Mouse (Mus musculus): Measurements from ENCODE around the gene Steap4.
"Not testable (repeated sequence)": the region's sequence is repeated elsewhere in the genome, so short reads cannot be mapped to it uniquely, and the experiment has no call there.

The Steap4 gene

DNA sequence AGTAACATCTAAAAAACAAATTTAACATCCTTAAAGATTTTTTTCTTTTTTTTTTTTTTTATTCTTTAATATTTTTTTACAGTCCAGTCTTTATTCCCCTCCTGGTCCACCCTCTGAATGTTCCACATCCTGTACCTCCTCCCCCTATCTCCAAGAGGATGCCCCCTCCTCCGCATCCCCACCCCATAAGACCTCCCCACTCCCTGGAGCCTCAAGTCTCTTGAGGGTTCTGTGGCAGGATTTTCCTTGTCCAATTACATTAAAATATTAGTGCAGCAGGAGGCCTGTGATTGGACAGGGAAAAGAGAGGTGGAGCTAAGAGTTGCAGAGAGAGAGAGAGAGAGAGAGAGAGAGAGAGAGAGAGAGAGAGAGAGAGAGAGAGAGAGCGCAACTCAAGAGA lies 31.4 kb downstream of the Steap4 start:
- not testable (repeated sequence) for DNase-seq

DNA sequence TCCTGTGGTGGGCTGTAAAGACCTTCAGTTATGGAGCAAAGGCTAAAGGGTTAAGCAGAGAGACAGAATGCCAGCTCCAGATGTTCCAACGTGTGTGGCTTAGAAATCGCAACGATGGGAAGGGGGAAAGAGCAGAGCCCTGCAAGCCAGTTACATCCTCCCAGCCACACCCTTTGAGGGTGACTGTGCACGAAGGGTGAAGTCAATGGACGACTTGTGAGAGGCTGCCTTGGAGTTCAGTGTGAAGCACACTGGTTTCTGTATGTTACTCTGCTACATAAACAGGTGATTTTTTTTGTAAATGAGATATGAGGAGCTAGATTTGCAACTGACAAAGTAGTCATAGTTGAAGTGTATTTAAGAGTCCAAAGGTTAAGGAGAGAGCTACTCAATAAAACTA lies 33.5 kb downstream of the Steap4 start:
- no peak for DNase-seq

DNA sequence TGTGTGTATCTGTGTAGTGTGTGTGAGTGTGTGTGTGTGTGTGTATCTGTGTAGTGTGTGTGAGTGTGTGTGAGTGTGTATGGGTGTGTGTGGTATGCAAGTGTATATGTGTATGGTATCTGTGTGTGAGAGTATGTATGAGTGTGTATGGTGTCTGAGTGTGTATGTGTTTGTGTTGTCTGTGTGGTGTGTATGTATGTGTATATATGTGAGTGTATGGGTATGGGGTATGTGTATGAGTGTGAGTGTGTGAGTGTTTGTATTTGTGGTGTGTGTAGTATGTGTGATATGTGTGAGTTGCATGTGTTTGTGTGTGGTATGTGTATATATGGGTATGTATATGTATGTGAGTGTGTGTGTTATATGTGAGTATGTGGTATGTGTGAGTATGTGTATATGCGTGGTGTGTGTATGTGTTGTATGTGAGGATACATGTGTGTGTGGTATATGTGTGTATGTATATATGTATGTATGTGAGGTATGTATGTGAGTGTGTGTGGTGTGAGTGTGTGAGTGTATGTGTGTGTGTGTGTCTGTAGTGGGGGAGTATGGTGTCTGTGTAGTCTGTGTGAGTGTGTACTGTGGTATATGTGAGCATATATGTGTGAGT lies 35.1 kb downstream of the Steap4 start:
- DNase-seq = no peak

DNA sequence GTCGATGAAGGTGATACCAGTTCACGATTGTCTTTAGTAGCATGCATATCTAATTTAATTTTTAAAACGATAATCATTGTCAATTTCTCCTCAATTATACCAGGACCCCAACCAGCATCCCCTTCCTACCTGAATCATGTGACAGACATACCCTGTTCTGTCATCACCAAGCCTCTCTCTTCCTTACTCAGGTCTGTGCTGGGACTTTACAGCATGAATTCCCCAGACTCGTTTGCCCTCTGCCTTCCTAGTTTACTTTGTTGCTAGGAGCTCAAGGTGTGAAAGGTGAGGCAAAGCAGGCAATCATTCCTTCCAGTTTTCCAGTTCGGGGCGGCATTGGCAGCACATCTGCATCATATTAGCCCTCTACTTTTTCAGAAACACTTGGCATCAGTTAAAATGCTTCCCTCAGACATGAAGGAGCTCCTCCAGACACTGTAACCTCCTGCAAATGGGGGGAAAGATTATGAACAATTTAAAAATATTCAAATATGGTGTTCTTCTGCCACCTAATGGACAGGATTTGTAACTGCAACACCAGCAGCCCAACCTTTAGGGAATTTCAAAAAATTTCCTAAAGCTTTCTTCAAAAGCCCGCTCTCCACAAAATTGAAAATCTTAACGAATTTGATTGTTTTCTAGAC lies 36.3 kb downstream of the Steap4 start:
- no peak for DNase-seq

DNA sequence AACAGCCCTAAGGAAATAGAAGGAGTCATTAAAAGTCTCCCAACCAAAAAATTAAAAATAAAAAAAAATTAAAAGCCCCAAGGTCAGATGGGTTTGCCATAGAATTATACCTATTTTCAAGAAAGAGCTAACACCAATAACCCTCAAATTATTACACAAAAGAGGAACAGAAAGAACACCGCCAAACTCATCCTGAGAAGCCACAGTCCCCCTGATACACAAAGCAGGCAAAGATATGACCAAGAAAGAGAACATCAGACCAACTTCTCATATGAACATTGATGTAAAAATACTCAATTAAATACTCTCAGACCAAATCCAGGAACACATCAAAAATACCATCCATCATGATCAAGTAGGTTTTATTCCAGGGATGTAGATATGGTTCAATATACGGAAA lies 36.8 kb downstream of the Steap4 start:
- DNase-seq = no peak

DNA sequence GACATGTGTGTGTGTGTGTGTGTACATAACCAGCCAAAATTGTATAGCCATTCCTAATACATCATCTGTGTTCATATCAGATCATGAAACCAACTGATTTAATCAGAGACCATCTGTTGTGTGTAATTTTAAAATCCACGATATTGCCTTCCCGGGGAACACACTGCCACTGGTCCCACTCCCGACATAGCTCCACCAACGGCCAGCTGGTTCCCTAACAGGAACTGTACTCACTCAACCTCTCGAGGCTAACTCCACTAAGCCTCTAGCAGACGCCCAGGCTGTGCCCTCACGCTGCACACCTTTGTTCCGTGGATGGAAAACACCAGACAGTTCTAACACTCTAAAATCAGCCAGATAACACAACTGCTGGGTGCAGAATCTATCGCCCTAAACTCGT lies 40.2 kb downstream of the Steap4 start:
- DNase-seq = no peak

DNA sequence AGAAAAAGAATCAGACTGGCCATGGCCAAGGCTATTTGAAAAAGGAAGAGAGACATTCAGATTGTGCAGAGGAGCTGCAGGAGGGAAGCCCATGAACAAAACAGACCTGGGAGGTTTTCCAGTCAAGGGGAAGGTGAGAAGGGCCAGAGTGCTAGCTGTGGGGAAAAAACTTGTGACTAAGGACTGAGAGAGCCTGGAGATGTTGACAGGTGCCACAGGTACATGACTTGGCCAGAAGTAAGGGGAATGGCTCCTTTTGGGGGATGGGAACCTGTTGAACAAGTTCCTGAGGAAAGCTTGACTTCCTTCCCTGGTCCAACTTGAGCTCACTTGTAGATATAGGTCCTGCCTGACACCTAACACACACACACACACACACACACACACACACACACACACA lies 42.6 kb downstream of the Steap4 start:
- DNase-seq = no peak

DNA sequence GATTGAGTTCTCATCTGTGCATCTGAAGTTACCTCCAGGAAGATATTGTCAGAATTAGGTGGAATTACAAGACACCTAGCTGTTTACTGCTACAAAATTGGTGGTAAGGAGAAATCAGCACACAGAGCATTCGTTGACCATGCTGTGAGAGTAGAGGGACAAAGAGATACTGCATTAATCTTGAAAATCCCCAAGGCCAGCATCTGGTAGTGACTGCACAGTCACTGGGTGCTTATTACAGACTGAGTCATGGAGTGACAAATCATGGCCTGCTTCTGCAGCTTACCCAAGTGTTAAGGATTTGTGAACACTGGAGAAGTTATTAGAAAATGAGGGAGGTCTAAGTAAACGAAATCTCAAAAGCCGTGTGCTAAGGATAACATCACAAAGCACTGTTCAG lies 53.0 kb downstream of the Steap4 start:
- DNase-seq = no peak
